Mouse (Mus musculus) neural tube, embryonic 11.5 days (tissue): ENCODE results near the gene Rab3il1. TPM values are rescaled to one million over a fixed set of nuclear protein-coding genes. Genes with fewer than 3 reads are reported as not detected.

Experiments used
- ATAC-seq: fragments of 200-750 bp; cut with Nextera tagmentation; 2 replicates; pipeline ENCODE4 v1.8.0; 2017; ENCODE audit warnings: moderate number of reproducible peaks, mild to moderate bottlenecking, moderate TSS enrichment, moderate library complexity; ENCODE audit not compliant: insufficient read depth, low FRiP score, low TSS enrichment
- DNase-seq: peaks from one replicate; pipeline ENCODE4 v3.0.0-alpha.2; 2015; ENCODE audit warnings: low spot score
- H3K27ac ChIP-seq: fragments of 300-500 bp; sonication (generic); 2 replicates; pipeline ENCODE4 v1.5.1; 2014; ENCODE audit warnings: low read depth, mild to moderate bottlenecking, low read length
- H3K27me3 ChIP-seq: fragments of 300-500 bp; sonication (generic); 2 replicates; pipeline ENCODE4 v1.6.1; 2014; ENCODE audit warnings: mild to moderate bottlenecking, low read length, mixed read lengths; ENCODE audit not compliant: control insufficient read depth, insufficient read depth
- H3K36me3 ChIP-seq: fragments of 300-500 bp; sonication (generic); 2 replicates; pipeline ENCODE4 v1.6.1; 2014; ENCODE audit warnings: mild to moderate bottlenecking, low read length, moderate library complexity, mixed read lengths; ENCODE audit not compliant: control insufficient read depth, insufficient read depth
- H3K4me1 ChIP-seq: fragments of 300-500 bp; sonication (generic); 2 replicates; pipeline ENCODE4 v1.6.1; 2014; ENCODE audit warnings: low read length, mixed read lengths; ENCODE audit not compliant: control insufficient read depth, insufficient read depth
- H3K4me2 ChIP-seq: fragments of 300-500 bp; sonication (generic); 2 replicates; pipeline ENCODE4 v1.6.1; 2014; ENCODE audit warnings: low read depth, mild to moderate bottlenecking, moderate library complexity
- H3K4me3 ChIP-seq: fragments of 300-500 bp; sonication (generic); 2 replicates; pipeline ENCODE4 v1.5.1; 2014; ENCODE audit warnings: low read depth, low read length
- H3K9ac ChIP-seq: fragments of 300-500 bp; sonication (generic); 2 replicates; pipeline ENCODE4 v1.6.1; 2014; ENCODE audit warnings: mild to moderate bottlenecking, low read length
- H3K9me3 ChIP-seq: fragments of 300-500 bp; sonication (generic); 2 replicates; pipeline ENCODE4 v1.6.1; 2016; ENCODE audit warnings: low read length; ENCODE audit not compliant: control insufficient read depth
- WGBS: fragments of 180-500 bp; shearing (Covaris S2); extraction: QIAGEN DNeasy Blood & Tissue Kit; methylation state at CpG from one replicate; pipeline ENCODE4 v1.1.7; 2014; 5-methylcytosine and 5-hydroxymethylcytosine counted together
- polyA plus RNA-seq: library from polyadenylated mRNA; unstranded; fragments of >200 nt; fragmentation: Nextera tagmentation; extraction: Ambion mirVana; gene quantifications from 2 replicates; pipeline ENCODE4 v1.2.1, GENCODE M21; 2014

The Rab3il1 gene
- polyA plus RNA-seq, 1 experiment from 2014 or later, result 43.0 TPM

DNA sequence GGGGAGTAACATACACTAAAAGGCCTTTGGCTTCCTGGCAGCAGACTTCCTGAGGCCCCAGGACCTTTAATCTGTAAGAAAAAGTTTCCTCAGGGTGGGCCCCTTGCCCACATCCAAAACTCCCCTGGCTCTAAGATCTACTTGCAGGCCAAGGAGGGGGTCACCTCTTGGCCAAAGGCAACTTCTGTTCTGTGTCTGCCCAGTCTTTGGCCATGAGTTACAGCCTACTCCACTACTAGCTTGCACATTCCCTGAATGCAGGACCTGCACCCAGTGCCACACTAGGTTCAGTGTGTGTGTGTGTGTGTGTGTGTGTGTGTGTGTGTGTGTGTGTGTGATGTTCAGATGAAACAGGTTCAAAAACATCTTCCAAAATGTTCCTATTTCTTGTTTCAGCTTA, 13.9 kb upstream of the Rab3il1 start:
- H3K4me1 ChIP-seq, result peaks cover 7% of the 10 kb centered on the region
- H3K36me3 ChIP-seq, result peaks cover 4% of the 10 kb centered on the region
- no peak for DNase-seq
- no peak overlapping the region for H3K27ac ChIP-seq
- H3K9ac ChIP-seq, result no peak overlapping the region
- no peak overlapping the region for H3K4me3 ChIP-seq
- ATAC-seq, result no peak
- no peaks in the 10 kb centered on the region for H3K9me3 ChIP-seq
- no peak overlapping the region for H3K4me2 ChIP-seq
- H3K27me3 ChIP-seq, result no peaks in the 10 kb centered on the region

- H3K9ac ChIP-seq, result no peak overlapping the region
- peak; percentile 9 for DNase-seq
- ATAC-seq, result no peak
These were observed 12.1 kb upstream of the Rab3il1 start for GRCm38 (mm10) chr19:9989171-9989883.

GRCm38 (mm10) chr19:9989884-9990256, 11.6 kb upstream of the Rab3il1 start:
- H3K4me1 ChIP-seq, result no peaks in the 10 kb centered on the region
- no peaks in the 10 kb centered on the region for H3K9me3 ChIP-seq
- H3K27ac ChIP-seq, result no peak overlapping the region
- H3K4me3 ChIP-seq, result no peak overlapping the region
- no peak overlapping the region for H3K4me2 ChIP-seq
- ATAC-seq (no peak), DNase-seq (no peak)
- no peaks in the 10 kb centered on the region for H3K27me3 ChIP-seq
- H3K9ac ChIP-seq, result no peak overlapping the region
- peaks cover 4% of the 10 kb centered on the region for H3K36me3 ChIP-seq

More at GRCm38 (mm10) chr19:9989171-9989883, 12.1 kb upstream of the Rab3il1 start:
- H3K4me3 ChIP-seq, result no peak overlapping the region
- H3K9me3 ChIP-seq, result no peaks in the 10 kb centered on the region
- H3K27ac ChIP-seq, result no peak overlapping the region
- H3K4me1 ChIP-seq, result no peaks in the 10 kb centered on the region
- peaks cover 4% of the 10 kb centered on the region for H3K36me3 ChIP-seq
- WGBS, result 66% methylated on average over 17 of the region's 17 CpGs
- H3K4me2 ChIP-seq, result no peak overlapping the region
- H3K27me3 ChIP-seq, result no peaks in the 10 kb centered on the region

- Histone ChIP-seq H3K4me3 (no peak overlapping the region), H3K4me1 (no peaks in the 10 kb centered on the region), H3K27ac (no peak overlapping the region), H3K27me3 (no peaks in the 10 kb centered on the region), H3K9me3 (no peaks in the 10 kb centered on the region), H3K36me3 (no peaks in the 10 kb centered on the region), H3K4me2 (no peak overlapping the region), H3K9ac (no peak overlapping the region)
- WGBS, result 29% methylated on average over 5 of the region's 5 CpGs
- DNase-seq (peak; percentile 81), ATAC-seq (0 out of 2 replicates have a peak, but pooled peaks have one; percentile 35)
These were observed 10.2 kb upstream of the Rab3il1 start for GRCm38 (mm10) chr19:9991304-9991703.

- H3K4me2 ChIP-seq, result peak overlapping the region; percentile 46
- ATAC-seq (peak; percentile 53), DNase-seq (peak; percentile 8)
- H3K4me3 ChIP-seq, result peak overlapping the region; percentile 22
- H3K27me3 ChIP-seq, result no peaks in the 10 kb centered on the region
- no peaks in the 10 kb centered on the region for H3K9me3 ChIP-seq
- H3K27ac ChIP-seq, result no peak overlapping the region
- 45% methylated on average over 26 of the region's 26 CpGs for WGBS
- no peaks in the 10 kb centered on the region for H3K36me3 ChIP-seq
- no peaks in the 10 kb centered on the region for H3K4me1 ChIP-seq
- H3K9ac ChIP-seq, result peak overlapping the region; percentile 47
These were observed 9.2 kb upstream of the Rab3il1 start for GRCm38 (mm10) chr19:9992011-9992958.

GRCm38 (mm10) chr19:9993036-9993656, 8.3 kb upstream of the Rab3il1 start:
- H3K27me3 ChIP-seq, result no peaks in the 10 kb centered on the region
- no peak overlapping the region for H3K27ac ChIP-seq
- no peaks in the 10 kb centered on the region for H3K9me3 ChIP-seq
- DNase-seq (peak; percentile 92), ATAC-seq (peak; percentile 88)
- 4% methylated on average over 17 of the region's 17 CpGs for WGBS
- peak overlapping the region; percentile 47 for H3K9ac ChIP-seq
- H3K36me3 ChIP-seq, result no peaks in the 10 kb centered on the region
- H3K4me2 ChIP-seq, result peak overlapping the region; percentile 46
- H3K4me1 ChIP-seq, result no peaks in the 10 kb centered on the region
- H3K4me3 ChIP-seq, result peak overlapping the region; percentile 22

GRCm38 (mm10) chr19:9997204-9998062, 4.0 kb upstream of the Rab3il1 start:
- H3K4me2 ChIP-seq, result no peak overlapping the region
- no peak overlapping the region for H3K4me3 ChIP-seq
- no peak overlapping the region for H3K9ac ChIP-seq
- ATAC-seq (no peak), DNase-seq (no peak)
- H3K27me3 ChIP-seq, result no peaks in the 10 kb centered on the region
- no peaks in the 10 kb centered on the region for H3K9me3 ChIP-seq
- WGBS, result 72% methylated on average over 12 of the region's 12 CpGs
- no peaks in the 10 kb centered on the region for H3K36me3 ChIP-seq
- H3K4me1 ChIP-seq, result no peaks in the 10 kb centered on the region
- no peak overlapping the region for H3K27ac ChIP-seq

GRCm38 (mm10) chr19:9998063-9998416, 3.4 kb upstream of the Rab3il1 start:
- H3K36me3 ChIP-seq, result no peaks in the 10 kb centered on the region
- 77% methylated on average over 2 of the region's 2 CpGs for WGBS
- no peak overlapping the region for H3K4me2 ChIP-seq
- H3K9me3 ChIP-seq, result no peaks in the 10 kb centered on the region
- H3K4me3 ChIP-seq, result no peak overlapping the region
- H3K9ac ChIP-seq, result no peak overlapping the region
- H3K4me1 ChIP-seq, result no peaks in the 10 kb centered on the region
- no peak overlapping the region for H3K27ac ChIP-seq
- ATAC-seq, result no peak
- no peaks in the 10 kb centered on the region for H3K27me3 ChIP-seq
- DNase-seq, result no peak
